Mouse (Mus musculus): ENCODE data around the gene Nol11.
A peak's percentile ranks its signal among the peaks of the same experiment; 100 is the strongest.
"Not testable (repeated sequence)": the region's sequence is repeated elsewhere in the genome, so short reads cannot be mapped to it uniquely, and the experiment has no call there.

The Nol11 gene

DNA sequence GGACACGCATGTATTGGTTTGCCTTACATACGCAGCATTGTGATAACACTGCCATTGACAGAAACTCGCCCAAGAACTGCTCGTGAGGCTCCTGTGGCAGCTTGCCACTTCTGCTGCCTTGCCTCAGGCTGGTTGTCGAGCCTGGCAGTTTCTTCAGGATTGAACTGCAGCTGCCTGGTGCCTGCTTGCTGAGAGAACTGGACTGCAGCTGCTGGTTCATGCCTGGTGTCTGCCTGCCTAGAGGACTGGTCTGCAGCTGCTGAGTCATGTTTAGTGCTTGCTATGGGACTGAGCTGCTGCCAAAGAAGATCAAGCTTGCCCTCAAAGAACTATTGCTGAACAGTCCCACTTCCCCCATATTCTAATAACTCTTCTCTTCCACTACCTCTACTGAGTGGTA, 33.9 kb downstream of the Nol11 start:
- DNase-seq (ENCODE audit: low spot score): no peak

- no peak for DNase-seq (ENCODE audit: low spot score)
Measured at GRCm38 (mm10) chr11:107154431-107154830, 34.8 kb downstream of the Nol11 start.

DNA sequence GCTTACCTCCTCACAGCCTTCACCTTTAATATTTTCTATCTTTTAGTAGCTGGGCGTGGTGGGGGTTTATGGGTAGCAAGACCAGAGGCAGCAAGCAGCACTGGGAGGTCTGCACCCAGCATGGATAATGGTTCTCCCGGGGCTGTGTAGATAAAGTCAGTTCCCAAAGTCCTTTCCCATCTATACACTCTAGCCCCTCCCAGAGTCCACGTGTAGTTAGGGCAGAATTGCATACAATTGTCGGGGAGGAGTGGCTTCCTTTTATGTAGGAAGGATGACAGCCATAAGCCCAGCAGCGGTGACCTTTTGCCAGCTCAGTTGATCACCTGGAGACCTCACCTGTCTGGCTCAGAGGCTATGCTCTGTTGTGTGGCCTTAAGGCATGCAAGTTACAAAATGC, 35.5 kb downstream of the Nol11 start:
- no peak for DNase-seq (ENCODE audit: low spot score)

DNA sequence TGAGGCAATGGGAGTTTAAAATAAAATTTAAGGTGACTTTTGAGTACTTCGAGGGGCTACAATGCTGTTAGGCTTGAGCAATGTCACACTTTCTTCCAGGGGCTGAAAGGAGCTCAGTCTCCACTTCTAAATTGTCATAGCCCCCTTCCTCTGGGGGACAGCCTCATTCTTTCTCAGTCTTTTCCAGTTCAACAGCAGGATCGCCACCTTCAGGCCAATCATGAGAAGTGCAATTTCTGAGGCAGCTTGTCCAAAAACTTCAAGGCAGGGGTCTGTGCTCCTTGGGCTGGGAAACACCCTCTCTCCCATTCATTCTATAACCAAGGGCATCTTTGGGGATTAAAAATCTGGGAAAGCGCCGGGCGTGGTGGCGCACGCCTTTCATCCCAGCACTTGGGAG, 37.4 kb downstream of the Nol11 start:
- no peak for DNase-seq (ENCODE audit: low spot score)

DNA sequence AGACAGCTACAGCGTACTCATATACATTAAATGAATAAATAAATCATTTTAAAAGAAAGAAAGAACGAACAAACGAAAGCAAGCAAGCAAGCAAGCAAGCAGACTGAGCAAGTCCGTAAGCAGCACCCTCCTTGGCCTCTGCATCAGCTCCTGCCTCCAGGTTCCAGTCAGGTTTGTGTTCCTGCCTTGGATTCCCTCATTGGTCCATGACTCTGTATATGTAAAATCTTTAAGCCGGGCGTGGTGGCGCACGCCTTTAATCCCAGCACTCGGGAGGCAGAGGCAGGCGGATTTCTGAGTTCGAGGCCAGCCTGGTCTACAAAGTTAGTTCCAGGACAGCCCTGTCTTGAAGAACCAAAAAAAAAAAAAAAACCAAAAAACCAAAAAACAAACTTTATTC, 45.2 kb downstream of the Nol11 start:
- DNase-seq (ENCODE audit: low spot score): not testable (repeated sequence)

- no peak for DNase-seq (ENCODE audit: low spot score)
Measured at GRCm38 (mm10) chr11:107142382-107142781, 46.8 kb downstream of the Nol11 start.

- no peak for DNase-seq (ENCODE audit: low spot score)
Measured at GRCm38 (mm10) chr11:107140756-107141155, 48.4 kb downstream of the Nol11 start.

DNA sequence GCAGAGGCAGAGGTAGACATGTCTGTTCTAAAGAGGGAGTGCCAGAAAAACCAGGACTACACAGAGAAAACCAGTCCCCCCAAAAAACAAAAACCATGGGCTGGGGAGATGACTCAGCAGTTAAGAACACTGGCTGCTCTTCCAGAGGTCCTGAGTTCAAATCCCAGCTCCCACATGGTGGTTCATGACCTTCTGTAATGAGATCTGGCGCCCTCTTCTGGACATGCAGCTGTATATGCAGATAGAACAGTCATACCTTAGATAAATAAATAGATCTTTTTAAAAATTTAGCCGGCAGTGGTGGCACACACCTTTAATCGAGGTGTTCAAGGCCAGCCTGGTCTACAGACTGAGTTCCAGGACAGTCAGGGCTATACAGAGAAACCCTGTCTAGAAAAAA, 50.5 kb downstream of the Nol11 start:
- DNase-seq (ENCODE audit: low spot score): peak; percentile 27

GRCm38 (mm10) chr11:107137593-107137992, 51.6 kb downstream of the Nol11 start:
- DNase-seq (ENCODE audit: low spot score): no peak

DNA sequence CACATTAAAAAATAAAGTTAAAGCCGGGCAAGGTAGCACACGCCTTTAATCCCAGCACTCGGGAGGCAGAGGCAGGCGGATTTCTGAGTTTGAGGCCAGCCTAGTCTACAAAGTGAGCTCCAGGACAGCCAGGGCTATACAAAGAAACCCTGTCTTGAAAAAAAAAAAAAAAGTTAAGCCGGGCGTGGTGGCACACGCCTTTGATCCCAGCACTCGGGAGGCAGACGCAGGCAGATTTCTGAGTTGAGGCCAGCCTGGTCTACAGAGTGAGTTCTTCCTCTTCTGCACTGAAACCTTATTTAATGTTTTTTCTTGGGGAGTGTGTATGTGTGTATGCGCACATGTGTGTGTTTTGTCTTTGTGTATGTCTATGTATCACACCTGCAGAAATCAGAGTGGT, 52.7 kb downstream of the Nol11 start:
- not testable (repeated sequence) for DNase-seq (ENCODE audit: low spot score)

DNA sequence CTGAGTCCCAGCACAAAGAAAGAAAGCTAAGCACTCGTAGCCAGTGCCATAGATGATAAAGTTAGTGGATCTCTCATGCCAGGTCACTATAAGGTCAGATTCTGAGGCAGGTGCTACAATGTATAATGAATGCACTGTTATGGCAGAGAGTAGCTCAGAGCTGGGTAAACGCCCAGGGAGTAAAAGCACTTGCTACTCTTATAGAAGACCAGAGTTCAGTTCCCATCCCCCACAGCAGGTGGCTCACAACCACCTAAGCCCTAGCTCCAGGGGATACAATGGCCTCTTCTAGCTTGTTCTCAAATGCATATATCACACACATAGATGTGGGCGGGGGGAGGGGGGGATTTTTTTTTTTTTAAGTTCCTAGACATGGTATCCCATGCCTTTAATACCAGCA, 53.4 kb downstream of the Nol11 start:
- DNase-seq (ENCODE audit: low spot score): no peak

- no peak for DNase-seq (ENCODE audit: low spot score)
Measured at GRCm38 (mm10) chr11:107132426-107132825, 56.8 kb downstream of the Nol11 start.

GRCm38 (mm10) chr11:107131749-107132421, 57.3 kb downstream of the Nol11 start, which contains the start of gene Bptf:
Gene Bptf, minus strand, starts transcription at chr11:107132127.
- peak; percentile 82 for DNase-seq (ENCODE audit: low spot score)

GRCm38 (mm10) chr11:107130879-107131748, 58.1 kb downstream of the Nol11 start:
- DNase-seq (ENCODE audit: low spot score): peak; percentile 44

GRCm38 (mm10) chr11:107130221-107130788, 58.9 kb downstream of the Nol11 start:
- DNase-seq (ENCODE audit: low spot score): no peak

DNA sequence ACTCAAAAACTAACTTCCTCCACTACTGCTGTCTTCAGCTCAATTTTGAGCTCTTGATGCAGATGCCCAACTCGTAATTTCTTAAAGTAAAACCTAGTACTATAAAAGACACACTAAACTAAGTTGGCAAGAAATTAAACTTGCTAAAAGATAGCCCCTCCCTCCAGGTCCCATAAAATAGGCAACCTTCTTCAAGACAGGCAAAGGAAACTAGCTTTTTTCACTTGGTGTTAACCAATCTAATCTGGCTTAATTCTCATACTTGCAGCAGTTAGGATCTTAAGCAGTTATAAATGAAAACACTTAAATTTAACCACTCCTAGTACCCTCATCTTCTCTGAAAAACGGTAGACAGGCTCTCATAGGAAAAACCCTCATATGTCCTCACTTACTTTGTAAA, 59.5 kb downstream of the Nol11 start:
- DNase-seq (ENCODE audit: low spot score): no peak

DNA sequence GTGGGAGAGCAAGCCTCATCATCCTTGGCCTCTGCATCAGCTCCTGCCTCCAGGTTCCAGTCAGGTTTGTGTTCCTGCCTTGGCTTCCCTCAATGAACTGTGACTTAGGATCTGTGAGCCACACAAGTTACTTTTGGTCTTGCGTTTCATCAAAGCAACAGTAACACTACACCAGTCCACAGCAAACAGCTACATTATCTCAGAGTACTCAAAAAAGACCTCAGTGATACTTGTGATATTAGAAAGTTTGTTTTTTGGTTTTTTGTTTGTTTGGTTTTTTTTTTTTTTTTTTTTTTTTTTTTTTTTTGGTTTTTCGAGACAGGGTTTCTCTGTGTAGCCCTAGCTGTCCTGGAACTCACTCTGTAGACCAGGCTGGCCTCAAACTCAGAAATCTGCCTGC, 62.5 kb downstream of the Nol11 start:
- DNase-seq (ENCODE audit: low spot score): not testable (repeated sequence)

GRCm38 (mm10) chr11:107125011-107125410, 64.2 kb downstream of the Nol11 start:
- DNase-seq (ENCODE audit: low spot score): no peak

DNA sequence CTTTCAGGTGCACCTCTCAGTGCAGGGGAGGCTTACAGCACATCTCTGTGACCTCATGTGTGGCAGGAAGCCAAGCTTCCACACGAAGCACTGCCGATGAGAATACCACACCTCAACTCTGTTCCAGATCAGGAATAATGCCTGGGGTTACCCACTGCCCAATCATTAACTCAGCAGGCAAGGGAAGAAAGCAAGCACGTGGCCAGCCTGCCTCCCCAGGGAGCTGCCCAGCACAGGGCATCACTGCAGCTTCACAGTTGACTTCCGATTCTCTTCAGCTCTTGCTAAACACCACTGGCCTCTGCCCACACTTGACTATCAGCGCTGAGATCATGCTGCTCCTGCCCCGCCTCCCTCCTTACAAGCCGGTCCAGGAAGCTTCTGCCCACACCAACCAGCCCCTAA, 64.9 kb downstream of the Nol11 start:
- peak; percentile 39 for DNase-seq (ENCODE audit: low spot score)

DNA sequence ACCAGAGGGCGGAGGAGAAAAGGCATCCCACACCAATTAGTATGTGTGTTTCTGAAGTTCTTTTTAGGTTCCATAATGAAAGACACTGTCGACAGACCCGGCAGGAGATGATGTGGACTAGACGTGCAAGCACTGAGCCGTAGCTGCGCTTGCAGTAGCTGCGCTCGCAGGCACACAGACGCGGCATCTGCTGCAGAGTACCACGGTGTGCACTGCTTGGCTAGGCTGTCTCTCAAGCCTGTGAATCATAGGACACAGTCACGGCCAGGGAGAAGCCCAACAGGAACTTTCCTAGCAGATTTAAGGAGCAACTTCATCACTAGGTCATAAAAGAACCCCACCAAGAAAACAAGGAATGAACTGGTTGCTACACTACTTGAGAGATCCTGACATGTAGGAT, 71.4 kb downstream of the Nol11 start:
- no peak for DNase-seq (ENCODE audit: low spot score)

Measured in spleen, adult 12 weeks (tissue).